Mouse (Mus musculus) mesoderm, embryonic 11.5 days (tissue): ENCODE results near the gene Alpk1.
A peak's percentile ranks its signal among the peaks of the same experiment; 100 is the strongest.

Experiments used
- DNase-seq: peaks from one replicate; pipeline ENCODE4 v3.0.0-alpha.2; 2012; ENCODE audit warnings: low read depth, low spot score

The Alpk1 gene

GRCm38 (mm10) chr3:127630190-127630589 is 150.1 kb downstream of the Alpk1 start:
- DNase-seq = no peak

- peak; percentile 50 for DNase-seq
Measured at GRCm38 (mm10) chr3:127628311-127629184, 151.8 kb downstream of the Alpk1 start.

- no peak for DNase-seq
Measured at GRCm38 (mm10) chr3:127627956-127628310, 152.4 kb downstream of the Alpk1 start.

- DNase-seq = no peak
Measured at GRCm38 (mm10) chr3:127627151-127627955, 153.0 kb downstream of the Alpk1 start.

GRCm38 (mm10) chr3:127626524-127626923 is 153.8 kb downstream of the Alpk1 start:
- DNase-seq = no peak

GRCm38 (mm10) chr3:127625701-127626399 is 154.5 kb downstream of the Alpk1 start:
- peak; percentile 65 for DNase-seq

- peak; percentile 82 for DNase-seq
Measured at GRCm38 (mm10) chr3:127625296-127625695, 155.0 kb downstream of the Alpk1 start.
